Mouse (Mus musculus) spleen, adult 2 months (tissue): ENCODE data around the gene Nrg4. TPM values are rescaled to one million over a fixed set of nuclear protein-coding genes. Genes with fewer than 3 reads are reported as not detected.
A peak's percentile ranks its signal among the peaks of the same experiment; 100 is the strongest.

Source experiments
- DNase-seq, 2 experiments: peaks; one replicate each; pipeline versions ENCODE4 v3.0.0 to v3.0.0-alpha.2; 2012 to 2021; ENCODE audit warnings: low spot score in 2 of 2, low read depth in 1 of 2
- H3K27ac ChIP-seq: fragments of 200-500 bp; 2 replicates; pipeline ENCODE4 v1.5.1; 2012; ENCODE audit warnings: low read length, inconsistent platforms; ENCODE audit not compliant: insufficient read depth
- H3K27me3 ChIP-seq: fragments of 200-500 bp; 2 replicates; pipeline ENCODE4 v1.6.1; 2012; ENCODE audit warnings: mild to moderate bottlenecking, moderate library complexity, low read length, inconsistent platforms; ENCODE audit not compliant: control insufficient read depth, insufficient read depth
- H3K36me3 ChIP-seq: fragments of 200-500 bp; 2 replicates; pipeline ENCODE4 v1.6.1; 2012; ENCODE audit warnings: mild to moderate bottlenecking, low read length, inconsistent platforms; ENCODE audit not compliant: control insufficient read depth, insufficient read depth
- H3K4me1 ChIP-seq: fragments of 200-500 bp; 2 replicates; pipeline ENCODE4 v1.6.1; 2011; ENCODE audit warnings: inconsistent platforms; ENCODE audit not compliant: control insufficient read depth, insufficient read depth, insufficient read length
- H3K4me3 ChIP-seq: fragments of 200-500 bp; 2 replicates; pipeline ENCODE4 v1.5.1; 2011; ENCODE audit warnings: mild to moderate bottlenecking, inconsistent platforms; ENCODE audit not compliant: insufficient read depth, insufficient read length; ENCODE audit errors: extremely low read depth
- CTCF ChIP-seq: fragments of 200-500 bp; IDR thresholded peaks from 2 replicates; pipeline ENCODE4 v1.5.1; 2011; ENCODE audit warnings: mild to moderate bottlenecking, inconsistent platforms; ENCODE audit not compliant: insufficient read depth, insufficient read length, insufficient replicate concordance; ENCODE audit errors: extremely low read depth
- POLR2A ChIP-seq: fragments of 200-500 bp; IDR thresholded peaks from 2 replicates; pipeline ENCODE4 v1.6.1; 2011; ENCODE audit warnings: low read depth, low read length, inconsistent platforms
- WGBS: fragments of 180-500 bp; shearing (Covaris S2); methylation state at CpG from one replicate; pipeline ENCODE4 v1.1.7; 2018; 5-methylcytosine and 5-hydroxymethylcytosine counted together
- polyA plus RNA-seq: library from polyadenylated mRNA; depleted of rRNA; stranded (reverse); fragments of >200 nt; gene quantifications from 2 replicates; pipeline ENCODE4 v1.2.3, GENCODE M21; 2012

Nrg4 gene
- polyA plus RNA-seq, 1 experiment: 0.46 TPM

DNA sequence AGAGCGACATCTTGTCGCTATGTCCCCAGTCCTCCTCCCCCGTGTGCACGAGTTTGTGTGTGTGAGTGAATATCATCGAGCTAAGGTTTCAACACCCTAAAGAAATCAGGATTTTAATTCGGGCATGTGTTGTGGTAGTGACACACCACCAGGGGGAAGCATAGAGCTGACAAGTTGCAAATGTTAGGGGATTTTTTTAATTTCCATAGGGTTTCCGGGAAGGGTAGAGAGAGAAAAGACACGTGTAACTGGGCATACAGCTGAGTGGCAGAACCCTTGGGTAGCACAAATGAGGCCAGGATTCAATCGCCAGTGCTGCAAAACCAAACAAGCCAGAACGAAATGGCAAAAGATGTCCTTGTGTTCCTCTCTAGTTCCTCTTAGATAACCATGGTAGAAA lies 2.1 kb downstream of the Nrg4 start:
- DNase-seq: no peak
- H3K27ac ChIP-seq: no peak overlapping the region
- H3K36me3 ChIP-seq: no peaks in the 10 kb centered on the region
- TF ChIP-seq POLR2A: no peak
- TF ChIP-seq CTCF: no peak
- H3K27me3 ChIP-seq: peaks cover 9% of the 10 kb centered on the region
- H3K4me1 ChIP-seq: peaks cover 4% of the 10 kb centered on the region; the same call in 1 of the 2 replicates
- 59% methylated on average over 10 of the region's 10 CpGs for WGBS
- H3K4me3 ChIP-seq: no peak overlapping the region

DNA sequence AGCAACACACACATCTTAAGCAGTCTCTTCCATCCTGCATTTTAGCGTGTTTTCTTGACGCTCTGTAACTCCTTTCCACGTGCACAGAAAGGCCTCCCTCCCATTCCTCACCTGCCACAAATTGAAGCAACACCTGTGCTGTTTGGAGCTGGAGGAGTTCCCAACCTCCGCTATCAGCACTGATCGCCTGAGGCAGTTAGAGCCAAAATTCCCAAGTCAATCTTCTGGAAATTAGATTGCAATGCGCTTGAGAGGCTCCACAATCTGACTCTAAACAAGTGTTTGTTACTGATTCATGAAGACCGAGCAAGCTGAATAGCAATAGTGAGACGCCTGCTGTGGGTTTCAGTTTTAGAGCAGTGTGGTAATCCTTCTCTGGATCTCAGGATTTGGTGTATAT lies 2.6 kb downstream of the Nrg4 start:
- Histone ChIP-seq H3K27ac (no peak overlapping the region), H3K4me3 (no peak overlapping the region), H3K4me1 (peaks cover 4% of the 10 kb centered on the region; the same call in 1 of the 2 replicates), H3K27me3 (peaks cover 9% of the 10 kb centered on the region), H3K36me3 (no peaks in the 10 kb centered on the region)
- WGBS: 73% methylated on average over 8 of the region's 8 CpGs
- no peak for DNase-seq
- TF ChIP-seq CTCF (no peak), POLR2A (no peak)

DNA sequence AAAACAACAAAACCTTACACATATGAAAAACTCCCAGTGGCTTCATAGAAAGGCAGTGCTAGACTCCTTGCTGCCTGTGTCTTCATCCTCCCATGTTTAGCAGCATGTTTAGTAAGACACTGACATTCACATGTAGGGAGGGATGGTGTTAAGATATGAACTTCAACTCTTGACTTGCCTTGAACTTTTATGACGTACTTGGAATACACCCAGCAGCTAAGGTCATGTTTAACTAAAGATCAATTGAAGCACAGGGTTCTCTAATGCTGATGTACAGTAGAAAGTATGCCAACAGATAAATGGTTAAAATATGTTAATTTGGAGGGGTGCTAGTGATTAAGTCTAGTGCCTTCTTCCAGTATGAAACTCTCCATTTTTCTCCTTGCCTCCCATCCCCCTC lies 4.0 kb downstream of the Nrg4 start:
- H3K27me3 ChIP-seq: peaks cover 9% of the 10 kb centered on the region
- WGBS: 78% methylated on average over 1 of the region's 1 CpGs
- TF ChIP-seq CTCF (no peak), POLR2A (no peak)
- no peaks in the 10 kb centered on the region for H3K36me3 ChIP-seq
- peaks cover 4% of the 10 kb centered on the region; the same call in 1 of the 2 replicates for H3K4me1 ChIP-seq
- no peak for DNase-seq
- H3K4me3 ChIP-seq: no peak overlapping the region
- H3K27ac ChIP-seq: no peak overlapping the region

DNA sequence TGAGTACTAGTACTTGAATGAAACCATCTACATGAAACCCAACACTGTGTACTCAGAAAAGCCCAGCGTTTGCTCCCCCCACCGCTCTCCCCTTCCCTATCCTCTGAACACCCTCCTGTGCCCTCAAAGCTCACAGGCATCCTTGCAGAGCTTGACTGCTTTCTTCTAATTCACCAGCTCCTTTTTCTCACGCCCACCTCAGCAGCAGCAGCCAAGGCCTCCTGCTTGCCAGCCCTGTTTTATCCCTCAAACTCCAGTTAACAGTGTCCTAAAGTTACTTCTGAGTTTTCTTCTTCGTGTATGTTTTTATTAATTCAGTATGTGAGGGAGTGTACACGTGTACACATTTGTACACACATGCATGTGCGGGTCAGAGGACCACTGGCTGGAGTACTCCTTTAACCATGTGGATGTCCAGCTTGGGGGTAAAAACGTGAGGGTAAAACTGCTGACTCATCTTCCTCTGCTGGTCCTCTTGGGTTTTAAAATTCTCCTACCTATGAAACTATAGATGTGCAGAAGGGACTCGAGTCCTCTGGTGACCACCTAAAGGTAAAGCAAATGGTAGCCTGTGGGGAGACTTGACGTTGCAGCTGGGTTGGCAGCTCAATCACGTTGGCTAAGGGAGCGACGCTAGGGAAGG lies 12.9 kb downstream of the Nrg4 start:
- H3K27me3 ChIP-seq: no peaks in the 10 kb centered on the region
- H3K4me1 ChIP-seq: no peaks in the 10 kb centered on the region
- TF ChIP-seq CTCF (no peak), POLR2A (no peak)
- 65% methylated on average over 12 of the region's 12 CpGs for WGBS
- no peak overlapping the region for H3K4me3 ChIP-seq
- H3K36me3 ChIP-seq: no peaks in the 10 kb centered on the region
- no peak overlapping the region for H3K27ac ChIP-seq
- DNase-seq: no peak

DNA sequence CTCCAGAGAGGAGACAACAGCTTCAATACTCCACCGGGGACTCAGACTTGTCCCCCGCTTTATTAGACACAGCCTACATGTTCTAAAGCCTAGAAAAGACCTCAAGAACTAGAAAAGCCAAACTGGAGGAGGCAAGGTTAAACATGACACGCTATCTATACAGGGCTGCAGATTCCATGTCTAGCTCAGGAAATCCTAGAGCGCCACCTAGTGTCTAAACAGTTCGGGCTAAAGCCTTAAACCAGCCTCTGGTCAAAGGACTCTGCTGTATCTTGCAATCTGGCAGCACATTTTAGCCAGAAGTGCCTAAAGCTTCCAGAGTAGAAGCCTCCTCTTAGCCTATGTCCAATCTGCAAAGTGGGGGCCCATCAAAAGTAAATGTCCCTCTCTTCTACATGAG lies 15.1 kb downstream of the Nrg4 start:
- Histone ChIP-seq H3K27ac (no peak overlapping the region), H3K4me1 (no peaks in the 10 kb centered on the region), H3K27me3 (no peaks in the 10 kb centered on the region), H3K36me3 (no peaks in the 10 kb centered on the region), H3K4me3 (no peak overlapping the region)
- TF ChIP-seq POLR2A: no peak
- TF ChIP-seq CTCF: peak; percentile 67; the same call in 1 of the 2 replicates
- peak; percentile 29 to 41 for DNase-seq
- WGBS: 10% methylated on average over 5 of the region's 5 CpGs

DNA sequence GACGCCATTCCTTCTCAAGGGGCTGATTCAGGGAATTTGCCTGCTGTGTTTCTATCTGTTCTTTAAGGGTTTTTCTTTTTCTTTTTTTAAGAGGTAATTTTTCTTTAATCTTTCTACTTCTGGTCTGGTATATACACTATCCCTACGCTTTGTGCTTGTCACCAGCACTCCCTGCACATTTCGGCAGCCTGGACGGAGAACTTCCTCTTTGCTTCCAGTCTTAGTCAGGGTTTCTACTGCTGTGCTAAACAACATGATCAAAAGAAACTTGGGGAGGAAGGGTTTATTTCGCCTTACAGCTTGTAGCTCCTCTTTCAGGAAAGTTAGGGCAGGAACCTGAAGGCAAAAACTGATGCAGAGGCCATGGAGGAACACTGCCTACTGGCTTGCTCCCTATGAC lies 18.2 kb downstream of the Nrg4 start:
- no peak overlapping the region for H3K4me3 ChIP-seq
- H3K27ac ChIP-seq: no peak overlapping the region
- no peak for DNase-seq
- 52% methylated on average over 5 of the region's 5 CpGs for WGBS
- TF ChIP-seq CTCF (no peak), POLR2A (no peak)
- no peaks in the 10 kb centered on the region for H3K36me3 ChIP-seq
- H3K27me3 ChIP-seq: no peaks in the 10 kb centered on the region
- no peaks in the 10 kb centered on the region for H3K4me1 ChIP-seq

DNA sequence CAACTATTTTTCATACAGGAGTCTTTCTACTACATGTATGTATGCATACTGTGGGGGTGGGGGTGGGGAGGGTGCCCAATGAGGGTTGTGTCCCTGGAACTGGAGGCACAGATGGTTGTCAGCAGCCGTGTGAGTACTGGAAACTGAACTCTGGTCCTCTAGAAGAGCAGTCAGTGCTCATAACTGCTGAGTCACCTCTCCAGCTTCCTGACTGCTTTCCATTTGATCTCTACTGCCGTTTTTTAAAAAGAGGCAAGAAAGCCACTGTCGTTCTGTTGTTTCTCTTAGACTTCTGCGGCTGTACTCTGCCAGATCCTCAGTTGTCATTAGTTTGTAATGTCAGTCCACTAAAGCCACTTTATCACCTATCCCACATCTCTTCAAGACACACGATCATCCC lies 19.1 kb downstream of the Nrg4 start:
- Histone ChIP-seq H3K36me3 (no peaks in the 10 kb centered on the region), H3K27me3 (no peaks in the 10 kb centered on the region), H3K4me3 (no peak overlapping the region), H3K27ac (no peak overlapping the region), H3K4me1 (no peaks in the 10 kb centered on the region)
- TF ChIP-seq POLR2A: no peak
- TF ChIP-seq CTCF: no peak
- WGBS: 20% methylated on average over 5 of the region's 5 CpGs
- no peak for DNase-seq
